Mouse (Mus musculus) lung, postnatal 4 days (tissue): ENCODE data around the gene E130114P18Rik.
A peak's percentile ranks its signal among the peaks of the same experiment; 100 is the strongest.

ENCODE experiments used
- DNase-seq, 2 experiments: peaks; one replicate each; pipeline ENCODE4 v3.0.0; 2021

E130114P18Rik gene

GRCm38 (mm10) chr4:97640385-97640784, 137.5 kb downstream of the E130114P18Rik start:
- DNase-seq, result no peak

GRCm38 (mm10) chr4:97636569-97636968, 141.3 kb downstream of the E130114P18Rik start:
- no peak for DNase-seq

DNA sequence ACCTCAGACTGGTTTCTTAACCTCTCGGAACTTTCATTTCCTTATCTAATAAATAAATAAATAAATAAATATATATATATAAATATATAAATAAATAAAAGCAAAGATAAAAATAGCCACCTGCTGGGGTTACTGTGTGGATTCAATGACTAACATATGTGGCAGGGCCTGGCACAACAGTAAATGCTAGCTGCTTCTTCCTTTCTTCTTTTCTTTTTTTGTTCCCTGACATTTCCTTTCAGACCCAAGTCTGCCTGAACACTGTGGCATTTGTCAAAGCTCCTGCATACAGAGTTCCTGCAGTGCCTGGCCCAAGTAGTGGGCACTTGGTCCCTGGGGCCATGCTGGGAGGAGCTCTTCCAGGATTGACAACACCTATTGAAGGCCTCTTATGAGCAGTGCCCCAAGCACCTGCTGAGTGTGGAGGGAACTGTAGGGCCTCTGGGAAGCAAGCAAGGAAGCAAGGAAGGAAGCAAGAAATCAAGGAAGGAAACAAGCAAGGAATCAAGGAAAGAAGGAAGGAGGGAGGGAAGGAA, 142.1 kb downstream of the E130114P18Rik start:
- DNase-seq, result no peak

DNA sequence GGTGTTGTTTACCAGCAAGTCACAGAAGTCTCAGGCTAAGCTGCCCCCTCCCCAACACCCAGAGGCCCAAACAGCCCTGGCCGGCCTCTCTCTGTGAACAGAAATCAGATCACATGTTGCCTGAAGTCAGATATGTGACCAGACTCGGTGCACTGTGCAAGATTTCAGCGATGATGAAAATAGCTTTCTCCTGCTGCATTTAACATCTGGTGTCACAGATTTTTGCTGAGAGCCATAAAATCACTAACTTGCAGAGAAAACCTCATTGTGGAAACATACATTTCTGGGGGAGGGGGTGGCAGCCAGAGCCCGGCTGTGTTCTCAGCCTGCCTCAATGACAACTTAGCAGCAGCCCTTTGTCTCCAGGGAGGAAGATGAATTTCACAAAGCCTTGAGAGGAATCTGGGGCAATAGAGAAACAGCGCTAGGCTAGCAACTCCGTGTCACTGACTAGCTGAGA, 142.6 kb downstream of the E130114P18Rik start:
- DNase-seq, result no peak

GRCm38 (mm10) chr4:97628881-97629605, 148.8 kb downstream of the E130114P18Rik start:
- no peak for DNase-seq

GRCm38 (mm10) chr4:97626002-97626720, 151.7 kb downstream of the E130114P18Rik start:
- no peak for DNase-seq

DNA sequence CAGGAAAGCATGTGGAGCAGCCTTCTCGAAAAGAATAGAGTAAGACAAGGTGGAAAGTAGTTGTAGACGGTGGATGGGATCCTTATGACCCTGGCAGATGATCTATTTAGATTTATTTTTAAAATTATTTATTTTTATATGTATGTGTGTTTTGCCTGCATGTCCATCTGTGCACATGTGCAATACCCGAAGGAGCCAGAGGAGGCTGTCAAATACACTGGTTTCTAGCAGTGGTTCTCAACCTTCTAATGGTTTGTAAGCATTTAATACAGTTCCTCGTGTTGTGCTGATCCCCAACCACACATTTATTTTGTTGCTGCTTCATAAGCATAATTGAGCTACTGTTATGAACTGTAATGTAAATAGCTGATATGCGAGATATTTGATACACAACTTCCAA, 154.7 kb downstream of the E130114P18Rik start:
- DNase-seq, result no peak

DNA sequence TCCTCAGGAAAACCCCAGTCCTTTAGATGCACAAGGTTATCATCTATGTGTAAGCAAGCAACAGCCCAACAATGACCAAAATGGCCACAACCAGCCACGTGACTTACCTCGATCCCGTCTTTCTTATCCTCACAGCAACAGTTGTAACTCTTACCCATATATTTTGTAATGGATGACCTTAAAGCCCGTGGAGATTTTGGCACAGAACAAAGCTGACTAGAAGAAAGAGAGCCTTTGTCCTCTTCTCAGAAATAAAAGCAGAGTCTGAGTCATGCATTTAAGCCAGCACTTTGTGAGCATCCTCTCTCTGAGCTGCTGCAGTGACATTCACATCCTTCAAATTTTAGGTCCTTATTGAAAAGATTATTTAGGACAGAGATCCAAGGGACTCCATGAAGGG, 156.1 kb downstream of the E130114P18Rik start:
- no peak for DNase-seq

DNA sequence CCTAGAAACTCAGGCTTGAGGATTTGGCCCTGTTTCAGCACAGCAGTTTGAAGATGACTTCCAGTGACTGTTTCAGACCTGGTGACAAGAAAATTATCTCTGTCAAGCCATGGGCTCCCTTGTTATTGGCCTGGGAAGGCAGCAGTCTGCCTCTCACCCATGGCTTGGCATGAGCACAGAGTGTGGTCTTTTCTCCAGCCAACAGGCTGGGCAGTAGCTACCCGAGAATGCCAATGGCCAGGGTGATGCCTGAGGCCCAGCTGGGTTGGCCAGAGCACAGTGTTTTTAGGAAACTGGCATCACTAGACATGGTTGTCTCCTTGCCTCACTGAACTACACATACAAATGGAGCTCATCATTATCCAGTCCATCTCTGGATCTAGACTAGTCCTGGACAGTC, 157.5 kb downstream of the E130114P18Rik start:
- no peak for DNase-seq

- peak; percentile 20 to 44 for DNase-seq
Observed at GRCm38 (mm10) chr4:97618668-97619373, 159.1 kb downstream of the E130114P18Rik start.

DNA sequence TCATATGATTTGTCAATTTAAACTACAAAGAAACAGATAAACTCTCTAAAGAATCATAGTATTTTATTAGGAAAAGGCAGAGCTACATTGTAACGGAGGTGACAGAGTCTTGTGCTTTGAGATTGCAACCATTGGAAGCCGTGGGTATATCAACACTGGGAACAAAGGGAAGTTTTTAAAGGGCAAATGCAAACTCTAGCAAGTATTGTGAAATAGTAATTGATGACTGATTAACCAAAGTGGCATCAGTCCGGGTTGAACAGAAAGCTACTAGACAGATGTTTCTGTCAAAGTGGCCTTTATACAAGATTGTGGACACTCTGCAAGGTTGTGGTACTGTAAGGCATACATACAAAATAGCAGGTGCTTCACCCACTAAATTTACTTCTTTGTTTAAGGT, 162.8 kb downstream of the E130114P18Rik start:
- DNase-seq, result no peak

- DNase-seq, result peak; percentile 62 to 77
Observed at GRCm38 (mm10) chr4:97611251-97611847, 166.5 kb downstream of the E130114P18Rik start.

- no peak for DNase-seq
Observed at GRCm38 (mm10) chr4:97609831-97610727, 167.8 kb downstream of the E130114P18Rik start.

DNA sequence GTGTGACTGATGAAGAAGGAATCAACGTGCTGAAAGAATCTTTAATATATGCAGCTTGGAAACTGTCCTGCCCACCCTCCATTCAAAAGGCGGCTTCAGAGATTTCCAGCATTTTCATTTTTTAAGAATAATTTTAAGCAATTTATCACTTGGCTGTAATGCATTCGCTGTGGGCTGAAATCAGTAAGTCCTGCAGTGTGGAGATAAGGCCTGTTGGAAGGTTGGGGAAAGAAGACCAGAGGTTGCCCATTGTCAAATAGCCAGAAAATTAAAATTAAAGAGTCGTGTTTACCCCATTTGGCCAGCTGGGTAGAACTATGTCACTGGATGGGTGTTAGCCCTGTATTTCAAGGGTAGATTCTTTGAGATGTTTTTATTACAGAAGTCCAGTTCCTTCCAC, 168.5 kb downstream of the E130114P18Rik start:
- DNase-seq, result no peak

- no peak for DNase-seq
Observed at GRCm38 (mm10) chr4:97608728-97609127, 169.2 kb downstream of the E130114P18Rik start.

DNA sequence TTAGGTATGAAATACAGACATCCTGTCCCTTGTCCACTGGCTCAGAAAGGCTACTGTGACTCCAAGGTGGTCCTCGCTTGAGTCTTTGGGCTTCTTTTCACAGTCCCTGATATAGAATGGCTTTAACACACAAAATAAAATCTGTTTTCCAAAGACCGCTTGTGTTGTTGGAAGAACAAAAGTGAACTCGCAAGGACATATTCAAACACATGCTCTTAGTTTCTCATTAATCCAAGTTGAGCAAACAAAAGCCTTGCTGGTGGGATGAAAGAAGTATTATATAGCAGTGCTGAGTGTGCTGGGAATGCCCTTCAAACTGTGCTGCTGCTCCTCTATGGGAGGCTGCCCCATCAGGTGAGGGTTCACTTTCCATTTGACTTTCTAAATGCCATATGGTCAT, 169.7 kb downstream of the E130114P18Rik start:
- no peak for DNase-seq

- no peak for DNase-seq
Observed at GRCm38 (mm10) chr4:97607169-97607568, 170.7 kb downstream of the E130114P18Rik start.

DNA sequence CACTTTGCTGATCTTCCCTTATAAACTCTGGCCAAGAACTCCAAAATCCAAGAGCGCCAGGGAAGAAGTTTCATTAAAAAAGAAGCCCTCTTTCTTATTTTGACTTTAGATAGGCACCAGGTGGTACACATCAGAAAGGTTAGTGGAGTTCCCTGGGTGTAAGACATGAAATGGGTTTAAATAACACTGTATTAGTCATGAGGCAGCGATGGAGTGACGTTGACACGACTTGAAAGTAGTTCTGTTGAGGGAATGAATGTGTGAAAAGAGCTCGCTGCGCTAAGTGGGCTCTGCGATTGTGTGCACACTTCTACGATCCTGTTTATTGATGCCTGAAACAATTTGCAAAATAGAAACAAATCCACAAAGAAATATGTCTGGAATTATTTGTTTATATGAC, 171.4 kb downstream of the E130114P18Rik start:
- no peak for DNase-seq

DNA sequence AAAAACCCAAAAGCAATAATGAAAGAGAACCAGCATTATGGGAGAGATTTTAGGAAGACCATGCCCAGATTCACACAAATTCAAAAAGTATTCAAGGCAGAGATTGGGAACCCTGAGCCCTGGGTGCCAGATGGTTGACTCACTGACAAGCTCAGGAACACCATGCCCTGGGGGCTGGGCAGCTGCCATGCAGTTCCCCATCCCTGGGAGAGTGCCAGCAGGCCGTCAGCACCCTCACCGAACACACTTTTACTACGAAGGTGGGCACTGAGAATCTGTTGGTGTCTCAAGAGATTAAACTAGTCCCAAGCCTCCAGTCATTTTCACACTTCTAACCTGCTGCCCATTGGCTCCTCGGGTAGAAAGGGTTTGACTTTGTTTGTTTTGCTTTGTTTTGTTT, 175.3 kb downstream of the E130114P18Rik start:
- DNase-seq, result no peak

- no peak for DNase-seq
Observed at GRCm38 (mm10) chr4:97600875-97601835, 176.7 kb downstream of the E130114P18Rik start.

GRCm38 (mm10) chr4:97597443-97597842, 180.4 kb downstream of the E130114P18Rik start:
- DNase-seq, result no peak
